Mouse (Mus musculus): ENCODE measurements around the gene Elf3.

- no peak for TF ChIP-seq CTCF (IDR thresholded peaks at IDR 0.05; ENCODE audit: extremely low read depth, insufficient read depth, low read length)
- no peak for TF ChIP-seq POLR2A (IDR thresholded peaks at IDR 0.05; ENCODE audit: extremely low read depth, insufficient read depth, low read length)
Observed at GRCm38 (mm10) chr1:135210421-135210820, 47.9 kb downstream of the Elf3 start.

Data from cortical plate, adult 2 months (tissue).